Mouse (Mus musculus): Measurements from ENCODE around the gene Ivl. TPM values are rescaled to one million over a fixed set of nuclear protein-coding genes. Genes with fewer than 3 reads are reported as not detected.

Ivl gene
- polyA plus RNA-seq (2017; shearing (Covaris generic)): not detected

GRCm38 (mm10) chr3:92573449-92574041, at the start of gene Ivl:
Gene Ivl (minus strand): TSS chr3:92573735.

GRCm38 (mm10) chr3:92621560-92621959, 48.0 kb upstream of the Ivl start, which contains the start of gene Lce6a:
Gene Lce6a (minus strand): TSS chr3:92621660.

GRCm38 (mm10) chr3:92607392-92607791, 33.9 kb upstream of the Ivl start, which contains the start of gene 2210017I01Rik:
Gene 2210017I01Rik (minus strand): TSS chr3:92607492.

GRCm38 (mm10) chr3:92588858-92589257, 15.3 kb upstream of the Ivl start, which contains the start of gene Smcp:
Gene Smcp (minus strand): TSS chr3:92588997.

GRCm38 (mm10) chr3:92534411-92534810, 39.1 kb downstream of the Ivl start, which contains the start of gene 2310046K23Rik:
Gene 2310046K23Rik (minus strand): TSS chr3:92534511.

Other genes starting within 250 kb of the Ivl start
- gene Sprr2d, start 234.6 kb downstream of the Ivl start, polyA plus RNA-seq (2017; shearing (Covaris generic)): not detected
- gene Sprr2e, start 221.6 kb downstream of the Ivl start, polyA plus RNA-seq (2017; shearing (Covaris generic)): not detected
- not detected for gene Sprr2f, start 208.5 kb downstream of the Ivl start, polyA plus RNA-seq (2017; shearing (Covaris generic))
- gene Sprr2h, start 188.1 kb downstream of the Ivl start, polyA plus RNA-seq (2017; shearing (Covaris generic)): not detected
- not detected for gene Sprr2i, start 165.7 kb downstream of the Ivl start, polyA plus RNA-seq (2017; shearing (Covaris generic))
- gene Sprr2j-ps, start 155.7 kb downstream of the Ivl start, polyA plus RNA-seq (2017; shearing (Covaris generic)): not detected
- gene Gm9774, start 144.3 kb downstream of the Ivl start, polyA plus RNA-seq (2017; shearing (Covaris generic)): 27.2 TPM
- not detected for gene Sprr2k, start 141.2 kb downstream of the Ivl start, polyA plus RNA-seq (2017; shearing (Covaris generic))
- not detected for gene Sprr1b, start 134.9 kb downstream of the Ivl start, polyA plus RNA-seq (2017; shearing (Covaris generic))
- gene Sprr3, start 115.0 kb downstream of the Ivl start, polyA plus RNA-seq (2017; shearing (Covaris generic)): not detected
- not detected for gene Sprr1a, start 87.8 kb downstream of the Ivl start, polyA plus RNA-seq (2017; shearing (Covaris generic))
- not detected for gene Sprr4, start 73.2 kb downstream of the Ivl start, polyA plus RNA-seq (2017; shearing (Covaris generic))
- not detected for gene 2310046K23Rik, start 39.2 kb downstream of the Ivl start, polyA plus RNA-seq (2017; shearing (Covaris generic))
- gene Smcp, start 15.3 kb upstream of the Ivl start, polyA plus RNA-seq (2017; shearing (Covaris generic)): not detected
- gene 2210017I01Rik, start 33.8 kb upstream of the Ivl start, polyA plus RNA-seq (2017; shearing (Covaris generic)): not detected
- not detected for gene Lce6a, start 47.9 kb upstream of the Ivl start, polyA plus RNA-seq (2017; shearing (Covaris generic))
- gene Lce1a1, start 74.6 kb upstream of the Ivl start, polyA plus RNA-seq (2017; shearing (Covaris generic)): not detected
- gene Lce1b, start 83.2 kb upstream of the Ivl start, polyA plus RNA-seq (2017; shearing (Covaris generic)): not detected
- not detected for gene Lce1a2, start 96.6 kb upstream of the Ivl start, polyA plus RNA-seq (2017; shearing (Covaris generic))
- not detected for gene Lce1c, start 105.5 kb upstream of the Ivl start, polyA plus RNA-seq (2017; shearing (Covaris generic))
- not detected for gene Lce1d, start 113.5 kb upstream of the Ivl start, polyA plus RNA-seq (2017; shearing (Covaris generic))
- not detected for gene Lce1e, start 135.3 kb upstream of the Ivl start, polyA plus RNA-seq (2017; shearing (Covaris generic))
- not detected for gene Lce1f, start 146.6 kb upstream of the Ivl start, polyA plus RNA-seq (2017; shearing (Covaris generic))
- not detected for gene Gm38119, start 165.4 kb upstream of the Ivl start, polyA plus RNA-seq (2017; shearing (Covaris generic))
- gene Lce1g, start 178.6 kb upstream of the Ivl start, polyA plus RNA-seq (2017; shearing (Covaris generic)): not detected
- gene Lce1h, start 191.3 kb upstream of the Ivl start, polyA plus RNA-seq (2017; shearing (Covaris generic)): not detected
- not detected for gene Lce1i, start 205.2 kb upstream of the Ivl start, polyA plus RNA-seq (2017; shearing (Covaris generic))
- not detected for gene Lce1j, start 216.8 kb upstream of the Ivl start, polyA plus RNA-seq (2017; shearing (Covaris generic))
- gene Lce1k, start 234.2 kb upstream of the Ivl start, polyA plus RNA-seq (2017; shearing (Covaris generic)): not detected

All from effector memory CD4-positive, alpha-beta T cell, adult 5 months (primary cell).